Mouse (Mus musculus): ENCODE results near the gene 4930519P11Rik. TPM values are rescaled to one million over a fixed set of nuclear protein-coding genes. Genes with fewer than 3 reads are reported as not detected.

The 4930519P11Rik gene
- polyA plus RNA-seq (2015; fragmentation: Nextera tagmentation; extraction: Ambion mirVana) = 0.26 TPM in 1 of 2 replicates, not detected in the other

- peak within 1 kb of the TSS; percentile 78 for H3K9ac ChIP-seq (ENCODE audit: low read depth, low read length)
- peak; percentile 92 for ATAC-seq
- no peaks in the 10 kb centered on the region for H3K36me3 ChIP-seq (ENCODE audit: control insufficient read depth, insufficient read depth)
- H3K4me2 ChIP-seq (replicated peaks; ENCODE audit: low read depth) = peak within 1 kb of the TSS; percentile 78
- no peaks in the 10 kb centered on the region for H3K27me3 ChIP-seq (replicated peaks; ENCODE audit: control insufficient read depth, insufficient read depth, low read length)
- no peaks in the 10 kb centered on the region for H3K9me3 ChIP-seq (ENCODE audit: control insufficient read depth)
- peak; percentile 93 for TF ChIP-seq CTCF (IDR thresholded peaks at IDR 0.05; ENCODE audit: low read depth)
- H3K4me3 ChIP-seq (ENCODE audit: low read depth, low read length) = peak within 1 kb of the TSS; percentile 53
- WGBS = under 1% methylated on average over 71 of the region's 98 CpGs
- 0 out of 2 replicates have a peak, but pooled peaks cover 2% of the 10 kb centered on the region for H3K4me1 ChIP-seq (replicated peaks; ENCODE audit: control insufficient read depth, insufficient read depth, low read length)
- peak within 1 kb of the TSS; percentile 95 for H3K27ac ChIP-seq (ENCODE audit: low read depth, low read length)
Measured at GRCm38 (mm10) chr2:154613118-154614115, at the start of gene 4930519P11Rik, which contains the start of gene Zfp341. 4930519P11Rik (minus strand) TSS chr2:154613437. Zfp341 (plus strand) TSS chr2:154613297.

GRCm38 (mm10) chr2:154659531-154660074 is 46.4 kb upstream of the 4930519P11Rik start:
- Histone ChIP-seq H3K4me2 (replicated peaks; ENCODE audit: low read depth) (peak overlapping the region; percentile 75), H3K9me3 (ENCODE audit: control insufficient read depth) (no peaks in the 10 kb centered on the region), H3K4me1 (replicated peaks; ENCODE audit: control insufficient read depth, insufficient read depth, low read length) (peaks cover 8% of the 10 kb centered on the region; the same call in 1 of the 2 replicates), H3K4me3 (ENCODE audit: low read depth, low read length) (peak overlapping the region; percentile 7; the same call in 1 of the 2 replicates), H3K9ac (ENCODE audit: low read depth, low read length) (no peak overlapping the region), H3K27me3 (replicated peaks; ENCODE audit: control insufficient read depth, insufficient read depth, low read length) (no peaks in the 10 kb centered on the region), H3K27ac (ENCODE audit: low read depth, low read length) (peak overlapping the region; percentile 64; the same call in 1 of the 2 replicates), H3K36me3 (ENCODE audit: control insufficient read depth, insufficient read depth) (peaks cover 13% of the 10 kb centered on the region; the same call in 1 of the 2 replicates)
- WGBS = 79% methylated on average over 4 of the region's 5 CpGs
- ATAC-seq = no peak
- TF ChIP-seq CTCF (IDR thresholded peaks at IDR 0.05; ENCODE audit: low read depth) = no peak

- H3K36me3 ChIP-seq (ENCODE audit: control insufficient read depth, insufficient read depth) = peaks cover 9% of the 10 kb centered on the region; the same call in 1 of the 2 replicates
- H3K27ac ChIP-seq (ENCODE audit: low read depth, low read length) = peak overlapping the region; percentile 64; the same call in 1 of the 2 replicates
- no peak for TF ChIP-seq CTCF (IDR thresholded peaks at IDR 0.05; ENCODE audit: low read depth)
- peak overlapping the region; percentile 93; the same call in 1 of the 2 replicates for H3K4me3 ChIP-seq (ENCODE audit: low read depth, low read length)
- no peak overlapping the region for H3K9ac ChIP-seq (ENCODE audit: low read depth, low read length)
- H3K9me3 ChIP-seq (ENCODE audit: control insufficient read depth) = no peaks in the 10 kb centered on the region
- peak overlapping the region; percentile 75 for H3K4me2 ChIP-seq (replicated peaks; ENCODE audit: low read depth)
- no peaks in the 10 kb centered on the region for H3K27me3 ChIP-seq (replicated peaks; ENCODE audit: control insufficient read depth, insufficient read depth, low read length)
- ATAC-seq = no peak
- 84% methylated on average over 4 of the region's 4 CpGs for WGBS
- peaks cover 8% of the 10 kb centered on the region; the same call in 1 of the 2 replicates for H3K4me1 ChIP-seq (replicated peaks; ENCODE audit: control insufficient read depth, insufficient read depth, low read length)
Measured at GRCm38 (mm10) chr2:154659070-154659469, 45.8 kb upstream of the 4930519P11Rik start.

GRCm38 (mm10) chr2:154657486-154658237 is 44.4 kb upstream of the 4930519P11Rik start:
- peak overlapping the region; percentile 96 for H3K9ac ChIP-seq (ENCODE audit: low read depth, low read length)
- H3K36me3 ChIP-seq (ENCODE audit: control insufficient read depth, insufficient read depth) = peaks cover 9% of the 10 kb centered on the region; the same call in 1 of the 2 replicates
- peak overlapping the region; percentile 98 for H3K27ac ChIP-seq (ENCODE audit: low read depth, low read length)
- under 1% methylated on average over 12 of the region's 12 CpGs for WGBS
- H3K4me3 ChIP-seq (ENCODE audit: low read depth, low read length) = peak overlapping the region; percentile 93
- ATAC-seq = peak; percentile 67
- H3K27me3 ChIP-seq (replicated peaks; ENCODE audit: control insufficient read depth, insufficient read depth, low read length) = no peaks in the 10 kb centered on the region
- peak overlapping the region; percentile 75 for H3K4me2 ChIP-seq (replicated peaks; ENCODE audit: low read depth)
- H3K9me3 ChIP-seq (ENCODE audit: control insufficient read depth) = no peaks in the 10 kb centered on the region
- H3K4me1 ChIP-seq (replicated peaks; ENCODE audit: control insufficient read depth, insufficient read depth, low read length) = peaks cover 8% of the 10 kb centered on the region; the same call in 1 of the 2 replicates
- TF ChIP-seq CTCF (IDR thresholded peaks at IDR 0.05; ENCODE audit: low read depth) = no peak

- H3K4me2 ChIP-seq (replicated peaks; ENCODE audit: low read depth) = peak overlapping the region; percentile 75
- ATAC-seq = peak; percentile 98
- peak overlapping the region; percentile 93 for H3K4me3 ChIP-seq (ENCODE audit: low read depth, low read length)
- H3K27me3 ChIP-seq (replicated peaks; ENCODE audit: control insufficient read depth, insufficient read depth, low read length) = no peaks in the 10 kb centered on the region
- no peaks in the 10 kb centered on the region for H3K9me3 ChIP-seq (ENCODE audit: control insufficient read depth)
- WGBS = under 1% methylated on average over 66 of the region's 67 CpGs
- peak overlapping the region; percentile 98 for H3K27ac ChIP-seq (ENCODE audit: low read depth, low read length)
- no peak for TF ChIP-seq CTCF (IDR thresholded peaks at IDR 0.05; ENCODE audit: low read depth)
- peaks cover 9% of the 10 kb centered on the region; the same call in 1 of the 2 replicates for H3K36me3 ChIP-seq (ENCODE audit: control insufficient read depth, insufficient read depth)
- H3K4me1 ChIP-seq (replicated peaks; ENCODE audit: control insufficient read depth, insufficient read depth, low read length) = peaks cover 8% of the 10 kb centered on the region; the same call in 1 of the 2 replicates
- peak overlapping the region; percentile 96 for H3K9ac ChIP-seq (ENCODE audit: low read depth, low read length)
Measured at GRCm38 (mm10) chr2:154656710-154657485, 43.7 kb upstream of the 4930519P11Rik start.
